Mouse (Mus musculus) lung, postnatal 0 days (tissue): ENCODE data around the gene C1s2. TPM values are rescaled to one million over a fixed set of nuclear protein-coding genes. Genes with fewer than 3 reads are reported as not detected.
A peak's percentile ranks its signal among the peaks of the same experiment; 100 is the strongest.

Experiments
- ATAC-seq: fragments of 200-750 bp; cut with Nextera tagmentation; 2 replicates; pipeline ENCODE4 v1.8.0; 2017; ENCODE audit warnings: moderate library complexity
- DNase-seq: peaks from one replicate; pipeline ENCODE4 v3.0.0-alpha.2; 2016; ENCODE audit warnings: low spot score
- H3K27ac ChIP-seq: fragments of 300-500 bp; sonication (generic); 2 replicates; pipeline ENCODE4 v1.5.1; 2014; ENCODE audit warnings: antibody characterized with exemption, mild to moderate bottlenecking, low read length, mixed read lengths
- H3K27me3 ChIP-seq: fragments of 300-500 bp; sonication (generic); replicated peaks from 2 replicates; pipeline ENCODE4 v1.6.1; 2014; ENCODE audit warnings: low read length, mixed read lengths; ENCODE audit not compliant: insufficient read depth
- H3K36me3 ChIP-seq: fragments of 300-500 bp; sonication (generic); 2 replicates; pipeline ENCODE4 v1.6.1; 2014; ENCODE audit warnings: low read length, mixed read lengths; ENCODE audit not compliant: insufficient read depth
- H3K4me1 ChIP-seq: fragments of 300-500 bp; sonication (generic); 2 replicates; pipeline ENCODE4 v1.6.1; 2014; ENCODE audit warnings: antibody characterized with exemption, low read depth, low read length, mixed read lengths; ENCODE audit not compliant: insufficient read depth
- H3K4me2 ChIP-seq: fragments of 300-500 bp; sonication (generic); replicated peaks from 2 replicates; pipeline ENCODE4 v1.6.1; 2014; ENCODE audit warnings: low read depth, mild to moderate bottlenecking, low read length, moderate library complexity, mixed read lengths
- H3K4me3 ChIP-seq: fragments of 300-500 bp; sonication (generic); 2 replicates; pipeline ENCODE4 v1.5.1; 2014; ENCODE audit warnings: low read depth, low read length
- H3K9ac ChIP-seq: fragments of 300-500 bp; sonication (generic); replicated peaks from 2 replicates; pipeline ENCODE4 v1.6.1; 2014; ENCODE audit warnings: low read depth, mild to moderate bottlenecking
- H3K9me3 ChIP-seq: fragments of 300-500 bp; sonication (generic); 2 replicates; pipeline ENCODE4 v1.6.1; 2016; ENCODE audit warnings: low read length, mixed read lengths
- CTCF ChIP-seq: IDR thresholded peaks from 2 replicates; pipeline ENCODE4 v1.5.1; 2016; ENCODE audit warnings: antibody characterized with exemption, mild to moderate bottlenecking
- EP300 ChIP-seq: IDR thresholded peaks from 2 replicates; pipeline ENCODE4 v1.6.1; 2016; ENCODE audit warnings: antibody characterized with exemption, mild to moderate bottlenecking, control low read depth
- WGBS: fragments of 180-500 bp; shearing (Covaris S2); extraction: QIAGEN DNeasy Blood & Tissue Kit; methylation state at CpG from one replicate; pipeline ENCODE4 v1.1.7; 2014; 5-methylcytosine and 5-hydroxymethylcytosine counted together
- polyA plus RNA-seq: library from polyadenylated mRNA; unstranded; fragments of >200 nt; fragmentation: Nextera tagmentation; extraction: Ambion mirVana; gene quantifications from 2 replicates; pipeline ENCODE4 v1.2.1, GENCODE M21; 2015

Gene C1s2
- polyA plus RNA-seq, 1 experiment from 2014 or later: 0.12 TPM

GRCm38 (mm10) chr6:124664256-124664655 is 28.4 kb upstream of the C1s2 start:
- H3K4me1 ChIP-seq: peaks cover 3% of the 10 kb centered on the region; the same call in 1 of the 2 replicates
- no peaks in the 10 kb centered on the region for H3K36me3 ChIP-seq
- DNase-seq (peak; percentile 14), ATAC-seq (no peak)
- no peak overlapping the region for H3K9ac ChIP-seq
- 73% methylated on average over 7 of the region's 7 CpGs for WGBS
- H3K9me3 ChIP-seq: no peaks in the 10 kb centered on the region
- H3K27me3 ChIP-seq: no peaks in the 10 kb centered on the region
- TF ChIP-seq CTCF (no peak), EP300 (no peak)
- no peak overlapping the region for H3K4me3 ChIP-seq
- H3K4me2 ChIP-seq: peak overlapping the region; percentile 32
- H3K27ac ChIP-seq: no peak overlapping the region

GRCm38 (mm10) chr6:124663424-124663795 is 27.5 kb upstream of the C1s2 start:
- Histone ChIP-seq H3K27me3 (no peaks in the 10 kb centered on the region), H3K36me3 (no peaks in the 10 kb centered on the region), H3K4me3 (peak overlapping the region; percentile 68), H3K4me1 (peaks cover 3% of the 10 kb centered on the region; the same call in 1 of the 2 replicates), H3K27ac (peak overlapping the region; percentile 84), H3K9me3 (no peaks in the 10 kb centered on the region), H3K9ac (peak overlapping the region; percentile 58), H3K4me2 (peak overlapping the region; percentile 57)
- DNase-seq (peak; percentile 22), ATAC-seq (no peak)
- WGBS: 10% methylated on average over 13 of the region's 13 CpGs
- no peak for TF ChIP-seq CTCF
- no peak for TF ChIP-seq EP300

- H3K9ac ChIP-seq: peak within 1 kb of the TSS; percentile 58
- peak within 1 kb of the TSS; percentile 57 for H3K4me2 ChIP-seq
- DNase-seq (peak; percentile 99), ATAC-seq (peak; percentile 97)
- H3K9me3 ChIP-seq: no peaks in the 10 kb centered on the region
- peak within 1 kb of the TSS; percentile 84 for H3K27ac ChIP-seq
- H3K4me3 ChIP-seq: peak within 1 kb of the TSS; percentile 68
- peaks cover 3% of the 10 kb centered on the region; the same call in 1 of the 2 replicates for H3K4me1 ChIP-seq
- no peaks in the 10 kb centered on the region for H3K27me3 ChIP-seq
- peak; percentile 79 for TF ChIP-seq CTCF
- TF ChIP-seq EP300: no peak
- under 1% methylated on average over 59 of the region's 87 CpGs for WGBS
- H3K36me3 ChIP-seq: no peaks in the 10 kb centered on the region
Measured at GRCm38 (mm10) chr6:124662477-124663423, 26.9 kb upstream of the C1s2 start, which contains the start of gene Lpcat3. Gene Lpcat3, plus strand, starts transcription at chr6:124663027.

- H3K27me3 ChIP-seq: no peaks in the 10 kb centered on the region
- peak overlapping the region; percentile 38; the same call in 1 of the 2 replicates for H3K9ac ChIP-seq
- H3K36me3 ChIP-seq: no peaks in the 10 kb centered on the region
- H3K4me2 ChIP-seq: peak overlapping the region; percentile 57
- peak overlapping the region; percentile 68 for H3K4me3 ChIP-seq
- H3K27ac ChIP-seq: peak overlapping the region; percentile 84
- ATAC-seq (no peak), DNase-seq (no peak)
- no peaks in the 10 kb centered on the region for H3K9me3 ChIP-seq
- peaks cover 3% of the 10 kb centered on the region; the same call in 1 of the 2 replicates for H3K4me1 ChIP-seq
- TF ChIP-seq EP300 (no peak), CTCF (no peak)
- WGBS: 28% methylated on average over 6 of the region's 6 CpGs
Measured at GRCm38 (mm10) chr6:124661995-124662394, 26.1 kb upstream of the C1s2 start.

GRCm38 (mm10) chr6:124661156-124661806 is 25.4 kb upstream of the C1s2 start:
- 92% methylated on average over 4 of the region's 4 CpGs for WGBS
- no peaks in the 10 kb centered on the region for H3K9me3 ChIP-seq
- H3K27me3 ChIP-seq: no peaks in the 10 kb centered on the region
- H3K27ac ChIP-seq: no peak overlapping the region
- peaks cover 3% of the 10 kb centered on the region; the same call in 1 of the 2 replicates for H3K4me1 ChIP-seq
- H3K9ac ChIP-seq: no peak overlapping the region
- H3K4me3 ChIP-seq: no peak overlapping the region
- no peaks in the 10 kb centered on the region for H3K36me3 ChIP-seq
- no peak for ATAC-seq
- TF ChIP-seq EP300 (no peak), CTCF (no peak)
- H3K4me2 ChIP-seq: no peak overlapping the region
- no peak for DNase-seq

GRCm38 (mm10) chr6:124658067-124658466 is 22.2 kb upstream of the C1s2 start:
- Histone ChIP-seq H3K4me2 (no peak overlapping the region), H3K9me3 (no peaks in the 10 kb centered on the region), H3K36me3 (no peaks in the 10 kb centered on the region), H3K9ac (no peak overlapping the region), H3K27me3 (no peaks in the 10 kb centered on the region), H3K4me3 (no peak overlapping the region), H3K4me1 (no peaks in the 10 kb centered on the region), H3K27ac (no peak overlapping the region)
- TF ChIP-seq EP300: no peak
- no peak for TF ChIP-seq CTCF
- no peak for DNase-seq
- WGBS: 70% methylated on average over 2 of the region's 2 CpGs
- ATAC-seq: no peak
